Mouse (Mus musculus) stomach, postnatal 0 days (tissue): ENCODE measurements at regions not wholly inside any gene's neighbourhood (a gene's known extent, or its start where the extent isn't known, plus 50 kb on each side); places are given as distances from the start of the nearest gene placed in this dataset.

Source experiments
- CTCF ChIP-seq: IDR thresholded peaks from 2 replicates; pipeline ENCODE4 v1.5.1; 2016; ENCODE audit warnings: antibody characterized with exemption, low read depth, mild to moderate bottlenecking, moderate library complexity
- EP300 ChIP-seq: optimal IDR thresholded peaks from 2 replicates; pipeline ENCODE3; 2016; ENCODE audit warnings: antibody characterized with exemption

GRCm38 (mm10) chr2:147743908-147744307 is 302.9 kb downstream of the Foxa2 start:
- TF ChIP-seq CTCF, result no peak
- no peak for TF ChIP-seq EP300
